Mouse (Mus musculus) olfactory bulb, adult 2 months (tissue): ENCODE measurements around the gene Vmn1r173. TPM values are rescaled to one million over a fixed set of nuclear protein-coding genes. Genes with fewer than 3 reads are reported as not detected.
"Not testable (repeated sequence)": the region's sequence is repeated elsewhere in the genome, so short reads cannot be mapped to it uniquely, and the experiment has no call there.

Source experiments
- H3K27ac ChIP-seq: fragments of 200-500 bp; 2 replicates; pipeline ENCODE4 v1.5.1; 2012; ENCODE audit warnings: low read depth, low read length; ENCODE audit not compliant: insufficient read depth
- H3K4me1 ChIP-seq: fragments of 200-500 bp; 2 replicates; pipeline ENCODE4 v1.6.1; 2012; ENCODE audit warnings: low read length; ENCODE audit not compliant: control insufficient read depth, insufficient read depth
- H3K4me3 ChIP-seq: fragments of 200-500 bp; 2 replicates; pipeline ENCODE4 v1.5.1; 2012; ENCODE audit warnings: mild to moderate bottlenecking, low read depth, low read length, moderate library complexity; ENCODE audit not compliant: insufficient read depth
- CTCF ChIP-seq: fragments of 200-500 bp; IDR thresholded peaks from 2 replicates; pipeline ENCODE4 v1.5.1; 2012; ENCODE audit warnings: low read depth, mild to moderate bottlenecking, low read length, moderate library complexity; ENCODE audit not compliant: insufficient read depth
- POLR2A ChIP-seq: fragments of 200-500 bp; IDR thresholded peaks from 2 replicates; pipeline ENCODE4 v1.6.1; 2012; ENCODE audit warnings: mild to moderate bottlenecking, low read depth, low read length, moderate library complexity; ENCODE audit not compliant: insufficient read depth
- WGBS: fragments of 180-500 bp; shearing (Covaris S2); methylation state at CpG from one replicate; pipeline ENCODE4 v1.1.7; 2018; 5-methylcytosine and 5-hydroxymethylcytosine counted together
- polyA plus RNA-seq: library from polyadenylated mRNA; stranded (reverse); fragments of >200 nt; gene quantifications from 2 replicates; pipeline ENCODE4 v1.2.4, GENCODE M21; 2012; ENCODE audit warnings: low replicate concordance; ENCODE audit not compliant: missing spikeins, insufficient read depth, insufficient read length

Vmn1r173 gene
- not detected in 2 replicates for polyA plus RNA-seq

GRCm38 (mm10) chr7:23700403-23700802, at the start of gene Vmn1r173:
TSS of gene Vmn1r173 (plus strand) at chr7:23700703.
- H3K4me1 ChIP-seq, H3K27ac ChIP-seq, H3K4me3 ChIP-seq: not testable (repeated sequence)
- WGBS = 50% methylated on average over 1 of the region's 1 CpGs

- Histone ChIP-seq H3K4me3 (no peak within 1 kb of the TSS), H3K4me1 (no peaks in the 10 kb centered on the region), H3K27ac (no peak within 1 kb of the TSS)
- WGBS = 67% methylated on average over 2 of the region's 2 CpGs
- TF ChIP-seq POLR2A (no peak), CTCF (no peak)
Observed at GRCm38 (mm10) chr7:23658016-23658415, 42.5 kb upstream of the Vmn1r173 start, which contains the start of gene Vmn1r172. TSS of gene Vmn1r172 (plus strand) at chr7:23658316.

- H3K4me3 ChIP-seq, H3K27ac ChIP-seq, H3K4me1 ChIP-seq: not testable (repeated sequence)
- 47% methylated on average over 1 of the region's 1 CpGs for WGBS
Observed at GRCm38 (mm10) chr7:23751970-23752369, 51.5 kb downstream of the Vmn1r173 start, which contains the start of gene Vmn1r174. TSS of gene Vmn1r174 (plus strand) at chr7:23752270.

Other genes with a start within 250 kb of the Vmn1r173 start
- not detected in 2 replicates for gene Vmn1r167, start 193.5 kb upstream of the Vmn1r173 start, polyA plus RNA-seq
- not detected in 2 replicates for gene Vmn1r168, start 161.0 kb upstream of the Vmn1r173 start, polyA plus RNA-seq
- gene Vmn1r169, start 125.2 kb upstream of the Vmn1r173 start, polyA plus RNA-seq = not detected in 2 replicates
- not detected in 2 replicates for gene Vmn1r170, start 94.5 kb upstream of the Vmn1r173 start, polyA plus RNA-seq
- gene Vmn1r171, start 70.0 kb upstream of the Vmn1r173 start, polyA plus RNA-seq = not detected in 2 replicates
- not detected in 2 replicates for gene Vmn1r172, start 42.4 kb upstream of the Vmn1r173 start, polyA plus RNA-seq
- not detected in 2 replicates for gene Vmn1r174, start 51.6 kb downstream of the Vmn1r173 start, polyA plus RNA-seq
- not detected in 2 replicates for gene Vmn1r175, start 109.9 kb downstream of the Vmn1r173 start, polyA plus RNA-seq
- not detected in 2 replicates for gene Vmn1r176, start 136.7 kb downstream of the Vmn1r173 start, polyA plus RNA-seq
- gene Vmn1r177, start 165.7 kb downstream of the Vmn1r173 start, polyA plus RNA-seq = not detected in 2 replicates
- gene Vmn1r178, start 191.3 kb downstream of the Vmn1r173 start, polyA plus RNA-seq = not detected in 2 replicates
- not detected in 2 replicates for gene Vmn1r179, start 226.3 kb downstream of the Vmn1r173 start, polyA plus RNA-seq
- gene Vmn1r180, start 249.9 kb downstream of the Vmn1r173 start, polyA plus RNA-seq = not detected in 2 replicates